Mouse (Mus musculus): Measurements from ENCODE around the gene Ift43. TPM values are rescaled to one million over a fixed set of nuclear protein-coding genes. Genes with fewer than 3 reads are reported as not detected.
A peak's percentile ranks its signal among the peaks of the same experiment; 100 is the strongest.

The Ift43 gene
- polyA plus RNA-seq, 1 experiment from 2014 or later = 76.1 TPM

DNA sequence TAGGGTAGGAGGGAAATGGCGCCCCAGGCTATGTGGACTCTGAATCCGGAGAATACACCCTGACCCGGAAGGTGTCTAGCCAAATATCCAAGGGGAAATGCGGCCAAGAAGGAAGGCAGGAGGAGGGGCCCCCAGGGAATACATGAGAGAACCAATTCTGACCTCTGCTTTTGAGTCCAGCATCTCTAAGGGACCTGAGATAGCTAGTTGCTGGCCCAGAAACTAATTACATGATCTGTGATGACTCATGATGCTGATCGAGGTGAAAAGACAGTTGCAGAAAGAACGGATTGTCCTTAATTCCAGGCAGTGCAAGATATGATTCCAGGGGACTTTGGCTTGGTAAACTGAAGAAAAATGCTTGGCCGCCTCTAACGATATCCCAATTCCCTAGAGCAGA is 25.4 kb upstream of the Ift43 start:
- WGBS = 84% methylated on average over 8 of the region's 8 CpGs
- Histone ChIP-seq H3K4me3 (replicated peaks) (no peak overlapping the region), H3K4me2 (no peak overlapping the region), H3K9me3 (replicated peaks) (no peaks in the 10 kb centered on the region), H3K36me3 (peaks cover 36% of the 10 kb centered on the region), H3K4me1 (no peaks in the 10 kb centered on the region), H3K9ac (no peak overlapping the region), H3K27ac (no peak overlapping the region), H3K27me3 (no peaks in the 10 kb centered on the region)
- no peak for ATAC-seq (replicated peaks; ENCODE audit: low FRiP score)

DNA sequence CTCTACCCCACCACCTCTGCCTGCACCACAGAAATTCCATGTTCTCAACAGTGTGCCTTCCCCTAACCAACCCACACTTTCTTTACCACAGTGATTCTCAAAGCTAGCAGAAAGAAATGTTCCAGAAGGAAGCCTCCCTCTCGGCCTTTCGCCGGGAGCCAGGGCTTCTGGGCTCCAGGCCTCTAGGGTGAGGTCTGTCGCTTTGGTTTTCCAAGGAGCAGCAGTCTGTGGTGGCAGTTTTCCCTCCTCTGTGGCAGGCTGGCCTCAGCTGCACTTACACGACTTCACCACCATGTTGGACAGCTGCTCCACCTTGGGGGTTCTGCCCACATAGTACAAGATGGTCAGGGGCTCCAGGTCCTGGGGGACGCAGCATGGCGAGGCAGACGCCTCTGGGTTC is 24.8 kb upstream of the Ift43 start:
- no peak overlapping the region for H3K27ac ChIP-seq
- H3K9me3 ChIP-seq (replicated peaks) = no peaks in the 10 kb centered on the region
- H3K36me3 ChIP-seq = peaks cover 36% of the 10 kb centered on the region
- H3K27me3 ChIP-seq = no peaks in the 10 kb centered on the region
- no peaks in the 10 kb centered on the region for H3K4me1 ChIP-seq
- WGBS = 87% methylated on average over 8 of the region's 8 CpGs
- no peak overlapping the region for H3K4me3 ChIP-seq (replicated peaks)
- H3K4me2 ChIP-seq = no peak overlapping the region
- ATAC-seq (replicated peaks; ENCODE audit: low FRiP score) = no peak
- no peak overlapping the region for H3K9ac ChIP-seq

- no peak for ATAC-seq (replicated peaks; ENCODE audit: low FRiP score)
- H3K27ac ChIP-seq = no peak overlapping the region
- H3K36me3 ChIP-seq = peaks cover 45% of the 10 kb centered on the region
These were observed 23.0 kb upstream of the Ift43 start for GRCm38 (mm10) chr12:86059341-86059740.

GRCm38 (mm10) chr12:86064796-86065195 is 17.5 kb upstream of the Ift43 start:
- H3K27me3 ChIP-seq = no peaks in the 10 kb centered on the region
- H3K4me2 ChIP-seq = no peak overlapping the region
- no peaks in the 10 kb centered on the region for H3K9me3 ChIP-seq (replicated peaks)
- ATAC-seq (replicated peaks; ENCODE audit: low FRiP score) = no peak
- no peak overlapping the region for H3K4me3 ChIP-seq (replicated peaks)
- no peak overlapping the region for H3K27ac ChIP-seq
- H3K9ac ChIP-seq = no peak overlapping the region
- H3K4me1 ChIP-seq = no peaks in the 10 kb centered on the region
- peaks cover 47% of the 10 kb centered on the region for H3K36me3 ChIP-seq

More at GRCm38 (mm10) chr12:86059341-86059740, 23.0 kb upstream of the Ift43 start:
- Histone ChIP-seq H3K9ac (no peak overlapping the region), H3K4me1 (no peaks in the 10 kb centered on the region), H3K4me2 (no peak overlapping the region), H3K27me3 (no peaks in the 10 kb centered on the region), H3K4me3 (replicated peaks) (no peak overlapping the region), H3K9me3 (replicated peaks) (no peaks in the 10 kb centered on the region)
- 75% methylated on average over 6 of the region's 6 CpGs for WGBS

GRCm38 (mm10) chr12:86071432-86071831 is 10.9 kb upstream of the Ift43 start:
- Histone ChIP-seq H3K9me3 (replicated peaks) (no peaks in the 10 kb centered on the region), H3K27me3 (peaks cover 7% of the 10 kb centered on the region; the same call in 1 of the 2 replicates), H3K4me3 (replicated peaks) (no peak overlapping the region), H3K27ac (no peak overlapping the region), H3K9ac (no peak overlapping the region), H3K4me1 (peaks cover 12% of the 10 kb centered on the region), H3K36me3 (peaks cover 32% of the 10 kb centered on the region), H3K4me2 (no peak overlapping the region)
- ATAC-seq (replicated peaks; ENCODE audit: low FRiP score) = no peak
- WGBS = 93% methylated on average over 6 of the region's 6 CpGs

- H3K27me3 ChIP-seq = peaks cover 7% of the 10 kb centered on the region; the same call in 1 of the 2 replicates
- no peak overlapping the region for H3K9ac ChIP-seq
- H3K4me2 ChIP-seq = no peak overlapping the region
- H3K9me3 ChIP-seq (replicated peaks) = no peaks in the 10 kb centered on the region
- no peak for ATAC-seq (replicated peaks; ENCODE audit: low FRiP score)
- H3K4me1 ChIP-seq = peaks cover 35% of the 10 kb centered on the region
- WGBS = 89% methylated on average over 12 of the region's 12 CpGs
- H3K4me3 ChIP-seq (replicated peaks) = no peak overlapping the region
- no peak overlapping the region for H3K27ac ChIP-seq
- 0 out of 2 replicates have a peak, but pooled peaks cover 6% of the 10 kb centered on the region for H3K36me3 ChIP-seq
These were observed 7.7 kb upstream of the Ift43 start for GRCm38 (mm10) chr12:86074681-86075080.

DNA sequence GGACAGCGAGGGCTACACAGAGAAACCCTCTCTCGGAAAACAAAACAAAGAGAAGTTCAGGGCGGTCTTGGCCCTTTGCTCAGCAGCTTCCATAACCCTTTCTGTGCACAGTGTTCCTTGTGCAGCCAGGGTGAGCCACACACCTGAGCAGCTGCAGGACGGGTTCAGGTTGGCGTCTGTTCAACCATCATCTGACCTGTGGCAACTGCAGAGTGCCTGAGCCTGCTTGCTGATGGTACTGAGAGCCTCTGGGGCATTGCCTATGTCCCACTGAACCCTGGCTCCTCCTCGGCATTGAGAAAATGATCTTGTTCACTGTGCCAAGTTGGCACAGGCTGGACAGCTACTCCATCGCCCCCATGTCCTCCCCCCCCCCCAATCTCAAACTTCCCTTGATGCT is 7.0 kb upstream of the Ift43 start:
- H3K9ac ChIP-seq = no peak overlapping the region
- peaks cover 35% of the 10 kb centered on the region for H3K4me1 ChIP-seq
- H3K9me3 ChIP-seq (replicated peaks) = no peaks in the 10 kb centered on the region
- H3K27ac ChIP-seq = no peak overlapping the region
- 0 out of 2 replicates have a peak, but pooled peaks cover 6% of the 10 kb centered on the region for H3K36me3 ChIP-seq
- ATAC-seq (replicated peaks; ENCODE audit: low FRiP score) = no peak
- peaks cover 7% of the 10 kb centered on the region; the same call in 1 of the 2 replicates for H3K27me3 ChIP-seq
- H3K4me2 ChIP-seq = peak overlapping the region; percentile 82
- H3K4me3 ChIP-seq (replicated peaks) = 0 out of 2 replicates have a peak overlapping the region, but pooled peaks have one; percentile 55
- 87% methylated on average over 7 of the region's 7 CpGs for WGBS

GRCm38 (mm10) chr12:86076321-86076901 is 5.9 kb upstream of the Ift43 start:
- H3K36me3 ChIP-seq = 0 out of 2 replicates have a peak, but pooled peaks cover 5% of the 10 kb centered on the region
- no peaks in the 10 kb centered on the region for H3K9me3 ChIP-seq (replicated peaks)
- peaks cover 35% of the 10 kb centered on the region for H3K4me1 ChIP-seq
- H3K27ac ChIP-seq = no peak overlapping the region
- peaks cover 14% of the 10 kb centered on the region; the same call in 1 of the 2 replicates for H3K27me3 ChIP-seq
- H3K9ac ChIP-seq = peak overlapping the region; percentile 21; the same call in 1 of the 2 replicates
- peak overlapping the region; percentile 55 for H3K4me3 ChIP-seq (replicated peaks)
- no peak for ATAC-seq (replicated peaks; ENCODE audit: low FRiP score)
- peak overlapping the region; percentile 82 for H3K4me2 ChIP-seq
- WGBS = 6% methylated on average over 13 of the region's 13 CpGs

DNA sequence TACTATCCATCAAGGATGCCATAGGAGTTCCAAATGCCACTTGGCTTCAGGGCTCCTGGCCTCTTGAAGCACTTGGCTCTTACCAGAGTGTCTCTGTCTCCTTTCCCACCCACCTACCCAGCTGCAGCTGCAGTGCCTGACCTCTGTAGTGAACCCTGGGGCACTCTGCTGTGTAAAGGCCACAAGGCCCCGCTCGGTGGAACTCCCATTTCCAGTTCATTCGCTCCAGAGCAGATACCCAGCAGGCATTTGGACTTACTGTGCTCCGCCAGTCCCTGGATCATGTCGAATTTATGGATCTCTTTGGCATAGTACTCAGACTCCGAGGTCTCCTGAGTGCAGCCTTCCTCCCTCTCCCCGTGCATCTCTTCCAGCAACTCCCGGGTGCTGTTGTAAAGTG is 5.0 kb upstream of the Ift43 start:
- Histone ChIP-seq H3K36me3 (no peaks in the 10 kb centered on the region), H3K9me3 (replicated peaks) (no peaks in the 10 kb centered on the region), H3K4me3 (replicated peaks) (peak overlapping the region; percentile 55), H3K27ac (peak overlapping the region; percentile 92; the same call in 1 of the 2 replicates), H3K4me2 (peak overlapping the region; percentile 82), H3K27me3 (peaks cover 14% of the 10 kb centered on the region; the same call in 1 of the 2 replicates), H3K9ac (peak overlapping the region; percentile 63), H3K4me1 (peaks cover 35% of the 10 kb centered on the region)
- 16% methylated on average over 8 of the region's 8 CpGs for WGBS
- no peak for ATAC-seq (replicated peaks; ENCODE audit: low FRiP score)

GRCm38 (mm10) chr12:86077736-86078135 is 4.6 kb upstream of the Ift43 start:
- H3K27ac ChIP-seq = peak overlapping the region; percentile 92
- WGBS = 16% methylated on average over 11 of the region's 11 CpGs
- peaks cover 35% of the 10 kb centered on the region for H3K4me1 ChIP-seq

GRCm38 (mm10) chr12:86078176-86078552 is 4.2 kb upstream of the Ift43 start:
- Histone ChIP-seq H3K27me3 (peaks cover 14% of the 10 kb centered on the region; the same call in 1 of the 2 replicates), H3K4me1 (peaks cover 39% of the 10 kb centered on the region), H3K27ac (peak overlapping the region; percentile 92), H3K9ac (peak overlapping the region; percentile 63), H3K36me3 (no peaks in the 10 kb centered on the region), H3K9me3 (replicated peaks) (no peaks in the 10 kb centered on the region), H3K4me3 (replicated peaks) (peak overlapping the region; percentile 55), H3K4me2 (peak overlapping the region; percentile 82)
- ATAC-seq (replicated peaks; ENCODE audit: low FRiP score) = no peak
- 8% methylated on average over 9 of the region's 9 CpGs for WGBS

More at GRCm38 (mm10) chr12:86077736-86078135, 4.6 kb upstream of the Ift43 start:
- Histone ChIP-seq H3K27me3 (peaks cover 14% of the 10 kb centered on the region; the same call in 1 of the 2 replicates), H3K36me3 (no peaks in the 10 kb centered on the region), H3K9ac (peak overlapping the region; percentile 63), H3K4me3 (replicated peaks) (peak overlapping the region; percentile 55), H3K4me2 (peak overlapping the region; percentile 82), H3K9me3 (replicated peaks) (no peaks in the 10 kb centered on the region)
- no peak for ATAC-seq (replicated peaks; ENCODE audit: low FRiP score)

GRCm38 (mm10) chr12:86078553-86079201 is 3.7 kb upstream of the Ift43 start, which contains the start of gene Tgfb3:
Gene Tgfb3 (minus strand): TSS chr12:86079041.
- H3K27ac ChIP-seq = peak within 1 kb of the TSS; percentile 92
- H3K9me3 ChIP-seq (replicated peaks) = no peaks in the 10 kb centered on the region
- under 1% methylated on average over 25 of the region's 25 CpGs for WGBS
- peak within 1 kb of the TSS; percentile 82 for H3K4me2 ChIP-seq
- peaks cover 42% of the 10 kb centered on the region for H3K4me1 ChIP-seq
- peak within 1 kb of the TSS; percentile 55 for H3K4me3 ChIP-seq (replicated peaks)
- H3K9ac ChIP-seq = peak within 1 kb of the TSS; percentile 63
- ATAC-seq (replicated peaks; ENCODE audit: low FRiP score) = peak; percentile 79
- H3K36me3 ChIP-seq = no peaks in the 10 kb centered on the region
- peaks cover 14% of the 10 kb centered on the region; the same call in 1 of the 2 replicates for H3K27me3 ChIP-seq

Measured in kidney, embryonic 15.5 days (tissue).